Mouse (Mus musculus) right cerebral cortex, adult 18-20 months (tissue): ENCODE measurements at regions not wholly inside any gene's neighbourhood (a gene's known extent, or its start where the extent isn't known, plus 50 kb on each side); places are given as distances from the start of the nearest gene placed in this dataset.

Source experiments
- DNase-seq: peaks from one replicate; pipeline ENCODE4 v3.0.0; 2022; ENCODE audit warnings: mixed read lengths

GRCm38 (mm10) chr8:77774551-77775335 lies 50.5 kb upstream of the Ednra start:
- no peak for DNase-seq

- no peak for DNase-seq
Measured at GRCm38 (mm10) chr8:77775526-77775925, 51.3 kb upstream of the Ednra start.

GRCm38 (mm10) chr8:77777597-77777996 lies 53.3 kb upstream of the Ednra start:
- no peak for DNase-seq

DNA sequence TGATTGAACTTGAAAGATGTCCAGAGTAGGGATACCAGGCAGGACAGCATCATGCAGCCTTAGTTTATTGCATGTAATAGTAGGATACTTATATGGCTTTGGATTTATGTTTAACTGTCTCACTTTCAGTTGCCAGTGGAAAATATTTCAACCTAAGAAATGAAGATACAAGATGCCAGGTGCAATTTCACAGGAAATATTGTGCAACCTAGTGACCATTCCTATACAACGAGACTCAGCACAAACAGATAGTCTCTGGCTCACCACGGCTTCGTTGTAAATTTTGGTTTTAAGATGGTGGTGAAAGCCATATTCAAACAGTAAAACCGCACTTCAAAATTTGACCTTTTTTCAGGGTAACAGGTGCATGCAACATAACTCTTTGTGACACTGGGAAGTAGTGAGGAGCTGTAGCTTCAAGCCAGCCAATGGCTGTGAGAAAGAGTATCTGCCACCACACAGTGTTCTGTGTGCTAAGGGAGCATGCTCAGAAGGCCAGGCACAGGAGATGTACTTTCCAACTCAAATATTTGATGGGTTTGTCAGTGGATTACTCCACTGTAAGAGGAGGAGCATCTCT lies 61.5 kb upstream of the Ednra start:
- DNase-seq = no peak

DNA sequence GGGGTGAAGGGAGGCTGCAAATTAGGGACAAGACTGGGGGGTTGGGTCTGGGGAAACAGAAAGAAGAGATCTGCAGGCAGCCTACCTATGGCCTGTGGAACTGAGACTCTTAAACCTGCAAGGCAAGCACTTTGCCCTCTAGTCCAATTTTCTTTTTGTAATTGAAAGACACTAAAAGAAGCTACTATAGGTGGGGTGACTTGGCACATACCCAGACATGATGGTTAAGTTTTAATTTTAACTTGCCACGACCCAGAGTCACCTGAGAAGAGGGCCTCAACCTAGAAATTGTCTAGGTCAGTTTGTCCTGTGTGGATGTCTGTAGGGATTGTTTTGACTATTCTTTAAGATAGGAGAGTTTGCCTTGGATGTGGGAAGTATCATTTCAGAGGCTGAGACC lies 70.6 kb upstream of the Ednra start:
- no peak for DNase-seq

GRCm38 (mm10) chr8:77803147-77803903 lies 79.1 kb upstream of the Ednra start:
- no peak for DNase-seq

- DNase-seq = no peak
Measured at GRCm38 (mm10) chr8:77804536-77804935, 80.3 kb upstream of the Ednra start.

- no peak for DNase-seq
Measured at GRCm38 (mm10) chr8:77804956-77805355, 80.7 kb upstream of the Ednra start.

DNA sequence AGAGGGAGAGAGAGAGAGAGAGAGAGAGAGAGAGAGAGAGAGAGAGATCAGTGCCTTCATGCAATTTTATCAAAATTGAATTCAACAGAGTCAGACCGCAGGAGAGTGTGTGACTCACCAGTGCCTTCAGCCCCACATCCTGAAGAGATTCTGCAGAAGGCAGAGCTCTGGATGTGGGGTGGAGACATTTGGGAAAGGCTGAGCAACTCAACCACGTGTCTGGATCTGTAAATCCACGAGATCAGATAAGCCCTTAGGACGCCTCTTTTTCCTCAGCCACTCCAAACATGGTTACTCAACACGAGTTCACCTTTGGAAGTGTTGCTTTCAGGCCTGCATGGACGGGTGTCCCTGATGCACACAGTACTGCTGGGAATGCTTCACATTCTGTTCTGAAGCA lies 81.4 kb upstream of the Ednra start:
- DNase-seq = no peak

- DNase-seq = no peak
Measured at GRCm38 (mm10) chr8:77814796-77815647, 90.8 kb upstream of the Ednra start.

GRCm38 (mm10) chr8:77815648-77815971 lies 91.3 kb upstream of the Ednra start:
- no peak for DNase-seq

GRCm38 (mm10) chr8:77816217-77816616 lies 92.0 kb upstream of the Ednra start:
- no peak for DNase-seq

DNA sequence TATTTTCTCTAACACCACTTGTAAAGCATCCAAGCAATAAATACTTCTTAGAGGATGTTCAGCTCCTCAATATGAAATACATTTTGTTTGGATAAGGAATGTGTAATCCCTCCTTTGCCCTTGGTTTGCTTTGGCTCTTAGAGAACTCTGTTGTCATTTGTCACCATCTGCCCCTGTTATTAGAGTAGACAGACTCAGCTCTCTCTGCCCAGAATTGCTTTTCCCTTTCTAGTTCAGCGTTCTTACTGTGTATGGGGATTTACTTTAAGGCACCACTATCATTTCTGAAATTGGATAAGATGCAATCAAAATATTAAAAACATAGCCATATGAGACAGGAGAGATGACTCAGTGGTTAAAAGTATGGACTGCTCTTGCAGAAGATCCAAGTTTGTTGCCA lies 101.5 kb upstream of the Ednra start:
- no peak for DNase-seq

- no peak for DNase-seq
Measured at GRCm38 (mm10) chr8:77826255-77826654, 102.0 kb upstream of the Ednra start.

DNA sequence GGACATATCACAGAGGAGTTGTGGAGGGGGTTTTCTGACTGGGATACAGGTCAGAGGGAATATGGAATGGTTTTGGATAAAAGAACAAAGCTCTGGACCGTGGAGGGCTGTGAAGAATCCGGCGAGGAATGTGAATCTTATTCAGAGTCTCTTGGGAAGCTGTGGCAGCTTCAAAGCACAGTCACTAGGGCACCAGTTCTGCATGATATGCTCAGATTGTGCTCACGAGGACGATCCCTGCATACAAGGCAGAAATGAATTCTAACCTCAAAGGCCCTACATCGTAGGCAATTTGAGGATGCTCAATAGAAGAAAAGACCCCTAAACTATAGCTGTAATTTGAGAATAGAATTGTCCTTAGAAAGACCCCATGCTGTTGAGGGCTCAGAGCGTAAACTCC lies 103.8 kb upstream of the Ednra start:
- no peak for DNase-seq

DNA sequence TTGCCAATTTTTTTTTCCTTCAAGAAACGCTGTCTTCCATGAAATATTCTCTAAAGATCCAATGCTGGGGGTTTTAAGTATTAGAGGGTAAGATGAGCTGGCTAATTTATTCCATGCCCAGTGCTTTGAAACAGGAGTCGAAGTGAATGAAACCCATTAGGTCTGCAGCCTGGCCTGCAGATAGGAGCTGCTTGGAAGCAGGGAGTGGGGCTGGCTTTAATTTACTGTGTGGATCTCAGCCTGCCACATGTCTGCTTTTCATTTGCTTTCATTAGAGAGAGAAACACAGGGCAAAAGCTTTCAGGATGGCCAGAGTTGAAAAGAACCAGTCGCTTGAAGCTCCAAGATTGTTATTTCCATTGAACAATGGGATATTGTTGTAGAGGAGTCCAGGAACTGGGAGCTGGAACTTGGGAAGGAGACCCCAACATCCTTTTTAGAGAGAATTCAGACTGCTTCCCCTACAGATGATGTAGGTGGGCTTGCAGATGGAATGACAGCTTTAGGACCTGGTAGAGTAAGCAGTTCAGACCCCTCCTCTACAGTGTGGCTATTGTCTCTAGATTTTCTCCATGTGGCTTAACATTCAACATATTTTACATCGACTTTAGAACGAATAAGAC lies 105.0 kb upstream of the Ednra start:
- DNase-seq = no peak

DNA sequence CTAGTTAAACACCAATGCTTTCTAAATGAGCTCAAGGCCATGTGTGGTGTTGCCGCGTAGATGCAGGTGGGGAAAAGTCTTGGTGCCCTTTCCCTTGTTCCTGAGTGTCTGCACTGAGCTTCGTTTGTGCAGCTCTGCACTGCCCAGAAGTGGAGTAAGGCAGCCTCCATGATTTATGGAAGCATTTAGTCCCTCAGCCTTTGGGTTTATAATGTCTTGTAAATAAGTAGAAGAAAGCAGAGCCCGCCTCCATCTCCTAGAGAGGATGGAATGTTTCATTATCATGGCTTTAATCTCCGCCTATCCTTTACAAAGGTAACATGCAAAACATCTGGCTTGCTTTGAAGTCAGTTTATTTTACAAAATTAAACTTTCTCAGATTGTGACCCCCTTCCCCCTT lies 105.5 kb upstream of the Ednra start:
- DNase-seq = no peak

- DNase-seq = no peak
Measured at GRCm38 (mm10) chr8:77834283-77834682, 110.0 kb upstream of the Ednra start.

DNA sequence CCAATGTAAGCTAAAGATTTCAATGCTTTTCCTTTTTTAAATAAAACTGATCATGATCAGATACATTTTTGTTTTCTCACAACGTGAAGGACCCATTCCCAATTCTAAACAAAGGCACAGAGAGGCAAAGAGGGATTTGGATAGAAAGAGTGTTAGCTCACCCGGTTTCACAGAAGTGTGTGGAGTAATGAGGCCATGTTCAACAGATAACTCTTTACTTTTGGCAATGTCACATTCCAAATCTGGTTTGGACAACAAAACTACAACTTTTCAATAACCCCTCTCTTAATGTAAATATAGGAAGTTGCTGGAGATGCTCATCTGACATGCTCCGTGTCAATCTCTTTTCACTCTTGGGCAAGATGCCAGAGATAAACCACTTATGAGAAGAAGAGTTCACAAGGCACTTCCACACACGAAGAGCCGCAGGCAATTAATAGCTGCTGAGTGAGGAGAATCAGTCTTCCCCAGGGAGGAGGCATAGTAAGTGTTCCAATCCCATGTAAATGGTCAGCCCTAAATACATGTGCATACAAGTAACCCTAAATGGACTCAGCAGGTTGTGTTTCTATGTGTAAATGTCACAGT lies 112.7 kb upstream of the Ednra start:
- DNase-seq = no peak

- DNase-seq = no peak
Measured at GRCm38 (mm10) chr8:77842392-77843139, 118.3 kb upstream of the Ednra start.

DNA sequence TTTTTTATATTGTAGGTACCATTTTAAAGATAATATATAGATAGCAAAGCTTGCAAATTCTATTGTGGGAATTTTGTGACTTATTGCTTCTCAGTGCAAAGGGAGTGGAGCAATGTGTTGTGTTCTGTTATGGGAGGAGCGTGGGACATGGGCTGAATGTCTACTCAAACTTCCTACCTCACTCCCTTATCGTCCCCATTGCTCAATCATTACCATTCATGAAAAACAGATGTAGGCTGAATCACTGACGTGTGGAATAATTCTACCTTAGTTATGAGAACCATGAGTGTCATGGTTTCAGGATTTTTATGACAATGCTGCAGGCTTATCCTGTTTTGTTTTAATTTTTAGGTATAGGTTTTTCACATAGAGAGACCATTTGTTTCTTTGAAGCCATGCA lies 119.0 kb upstream of the Ednra start:
- DNase-seq = no peak

GRCm38 (mm10) chr8:77850523-77850922 lies 126.3 kb upstream of the Ednra start:
- DNase-seq = no peak
